Mouse (Mus musculus) kidney, adult 2 months (tissue): ENCODE measurements around the gene Gm21882. TPM values are rescaled to one million over a fixed set of nuclear protein-coding genes. Genes with fewer than 3 reads are reported as not detected.
"Not testable (repeated sequence)": the region's sequence is repeated elsewhere in the genome, so short reads cannot be mapped to it uniquely, and the experiment has no call there.

Experiments
- DNase-seq: peaks from one replicate; pipeline ENCODE4 v3.0.0; 2021
- H3K27ac ChIP-seq: fragments of 200-500 bp; 2 replicates; pipeline ENCODE4 v1.5.1; 2012; ENCODE audit warnings: low read depth, low read length, control low read depth, inconsistent platforms; ENCODE audit not compliant: insufficient read depth
- H3K27me3 ChIP-seq: fragments of 200-500 bp; replicated peaks from 2 replicates; pipeline ENCODE4 v1.6.1; 2012; ENCODE audit warnings: mild to moderate bottlenecking, moderate library complexity, low read length, inconsistent platforms; ENCODE audit not compliant: control insufficient read depth, insufficient read depth
- H3K36me3 ChIP-seq: fragments of 200-500 bp; 2 replicates; pipeline ENCODE4 v1.6.1; 2012; ENCODE audit warnings: mild to moderate bottlenecking, moderate library complexity, low read length, inconsistent platforms; ENCODE audit not compliant: control insufficient read depth, insufficient read depth
- H3K4me1 ChIP-seq: fragments of 200-500 bp; 2 replicates; pipeline ENCODE4 v1.6.1; 2011; ENCODE audit warnings: low read length; ENCODE audit not compliant: control insufficient read depth, insufficient read depth
- H3K4me3 ChIP-seq: fragments of 200-500 bp; 2 replicates; pipeline ENCODE4 v1.5.1; 2011; ENCODE audit warnings: mild to moderate bottlenecking, low read depth, low read length, control low read depth; ENCODE audit not compliant: insufficient read depth
- WGBS: fragments of 180-500 bp; shearing (Covaris S2); methylation state at CpG from one replicate; pipeline ENCODE4 v1.1.7; 2018; 5-methylcytosine and 5-hydroxymethylcytosine counted together
- polyA plus RNA-seq: library from polyadenylated mRNA; depleted of rRNA; stranded (reverse); fragments of >200 nt; gene quantifications from 2 replicates; pipeline ENCODE4 v1.2.3, GENCODE M21; 2012; rRNA removed

Gm21882 gene
- not detected in 2 replicates for polyA plus RNA-seq

DNA sequence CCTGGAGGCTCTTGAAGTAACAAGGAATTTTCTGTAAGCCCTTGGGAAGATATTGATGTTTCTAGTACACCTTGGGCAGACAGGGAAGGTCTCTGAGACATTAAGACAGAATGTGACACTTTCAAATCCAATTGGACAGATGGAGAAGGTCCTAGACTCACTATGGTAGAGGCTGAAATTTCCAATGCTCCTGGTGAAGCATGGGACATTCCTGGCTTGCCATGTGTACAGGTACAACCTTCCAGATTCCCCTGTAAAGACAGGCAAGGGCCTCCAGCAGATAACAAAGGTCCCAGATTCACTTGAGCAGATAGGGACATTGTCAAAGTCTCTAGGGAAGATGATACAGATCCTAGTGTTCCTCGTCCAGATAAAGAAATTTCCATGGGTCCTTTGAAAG lies at the start of gene Gm21882:
TSS of gene Gm21882 (minus strand) at position 101 of the 400 bp plus-strand sequence.
- H3K4me3 ChIP-seq, H3K36me3 ChIP-seq, H3K4me1 ChIP-seq, H3K27ac ChIP-seq, H3K27me3 ChIP-seq, DNase-seq: not testable (repeated sequence)
- WGBS: 47% methylated on average over 1 of the region's 1 CpGs

Other genes starting within 250 kb of the Gm21882 start
- gene Gm21865, start 64.6 kb downstream of the Gm21882 start, polyA plus RNA-seq: not detected in 2 replicates